In the genomic region with DNA sequence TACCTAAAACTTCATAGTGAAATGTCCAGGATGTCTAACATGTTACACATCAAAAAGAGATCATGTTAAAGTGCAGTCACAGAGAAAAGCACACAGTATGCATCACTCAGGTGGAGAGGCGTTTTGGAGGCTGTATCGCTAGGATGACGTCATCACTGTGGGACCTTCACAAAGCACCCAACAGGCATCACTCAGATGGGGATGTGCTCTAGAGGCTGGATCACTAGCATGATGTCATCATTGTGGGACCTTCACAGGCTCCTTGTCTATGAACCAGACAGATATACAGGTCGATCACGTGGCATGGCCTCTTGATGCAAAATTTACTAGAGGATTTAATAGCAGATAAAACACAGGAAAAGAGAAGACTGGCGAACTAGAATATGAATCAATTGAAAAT, we compare ENCODE assay signal across 33 mouse cellular contexts. TPM values are rescaled to one million over a fixed set of nuclear protein-coding genes. Genes with fewer than 3 reads are reported as not detected.
"Had no signal": no experiment of that assay in that cellular context is flagged by ENCODE, and none has a peak within 500 bp of the region (broad histone marks: within the 10 kb centered on the region; RNA-seq: fewer than 3 reads in every experiment).

No protein-coding gene starts in this region.

- H3K9ac ChIP-seq: heart, embryonic 12.5 days; hindbrain, embryonic 12.5 days; hindbrain, embryonic 14.5 days; intestine, embryonic 15.5 days; limb, embryonic 12.5 days; liver, embryonic 13.5 days; liver, embryonic 15.5 days had no signal

- H3K36me3 ChIP-seq: heart, embryonic 10.5 days; heart, embryonic 12.5 days; hindbrain, embryonic 10.5 days; hindbrain, embryonic 12.5 days; intestine, embryonic 15.5 days; limb, embryonic 10.5 days; limb, embryonic 12.5 days; liver, embryonic 13.5 days; liver, embryonic 15.5 days had no signal

- H3K27me3 ChIP-seq: heart, embryonic 12.5 days; intestine, embryonic 15.5 days; limb, embryonic 12.5 days; liver, embryonic 13.5 days; liver, embryonic 15.5 days had no signal

- ATAC-seq: hindbrain, embryonic 16.5 days; inflammation-experienced regulatory T-cells, adult 6 months; intestine, embryonic 15.5 days; intestine, postnatal 0 days had no signal

- DNase-seq: gastrocnemius, postnatal 14 days; heart, adult 18-20 months; heart, postnatal 10 days; heart, postnatal 4 days; kidney, adult 18-20 months; kidney, adult 8-10 months; kidney, postnatal 10 days; kidney, postnatal 25 days; kidney, postnatal 4 days; liver; liver, embryonic 13.5 days had no signal

- H3K4me1 ChIP-seq: heart, embryonic 10.5 days; heart, embryonic 12.5 days; intestine, embryonic 15.5 days; limb, embryonic 10.5 days; limb, embryonic 12.5 days; liver, embryonic 13.5 days; liver, embryonic 15.5 days had no signal

- H3K4me2 ChIP-seq: heart, embryonic 12.5 days; hindbrain, embryonic 12.5 days; hindbrain, embryonic 14.5 days; intestine, embryonic 15.5 days; limb, embryonic 12.5 days; liver, embryonic 11.5 days; liver, embryonic 13.5 days; liver, embryonic 15.5 days had no signal

- H3K9me3 ChIP-seq: intestine, embryonic 15.5 days; limb, embryonic 10.5 days; liver, embryonic 13.5 days; liver, embryonic 15.5 days had no signal

- H3K27ac ChIP-seq: heart, embryonic 10.5 days; hindbrain, embryonic 10.5 days; hindbrain, embryonic 12.5 days; hindbrain, embryonic 14.5 days; intestine, embryonic 15.5 days; layer of hippocampus, adult 2 months; left cerebral cortex, adult 2 months; limb, embryonic 10.5 days; limb, embryonic 12.5 days; liver, embryonic 13.5 days; liver, embryonic 15.5 days had no signal

- H3K4me3 ChIP-seq: heart, embryonic 10.5 days; heart, embryonic 12.5 days; hindbrain, embryonic 10.5 days; hindbrain, embryonic 12.5 days; intestine, embryonic 15.5 days; layer of hippocampus, adult 2 months; left cerebral cortex, adult 2 months; limb, embryonic 10.5 days; limb, embryonic 12.5 days; liver, embryonic 13.5 days; liver, embryonic 15.5 days had no signal

RNA-seq across cellular contexts. Expression of gene Myog, which starts 25.4 kb away (rescaled TPM):
- total RNA-seq: granulocyte monocyte progenitor cell, adult 5-6 weeks; heart, adult 18-20 months; heart, adult 8-10 months; heart, postnatal 10 days; heart, postnatal 25 days; layer of hippocampus, adult 2 months; layer of hippocampus, postnatal 10 days; layer of hippocampus, postnatal 25 days; left cerebral cortex, adult 2 months; left cerebral cortex, postnatal 14 days; left cerebral cortex, postnatal 36 days had no signal
- polyA plus RNA-seq: hindbrain, embryonic 16.5 days; inflammation-experienced regulatory T-cells, adult 6 months had no signal

RNA-seq across cellular contexts. Expression of gene Adora1, which starts 29.1 kb away (rescaled TPM):
- total RNA-seq: granulocyte monocyte progenitor cell, adult 5-6 weeks had no signal
- polyA plus RNA-seq: inflammation-experienced regulatory T-cells, adult 6 months had no signal
